Mouse (Mus musculus): ENCODE data around the gene Chrne.
"Not testable (repeated sequence)": the region's sequence is repeated elsewhere in the genome, so short reads cannot be mapped to it uniquely, and the experiment has no call there.

The Chrne gene

GRCm38 (mm10) chr11:70583022-70583714 is 35.8 kb downstream of the Chrne start:
- no peak for DNase-seq (ENCODE audit: low spot score)

- no peak for DNase-seq (ENCODE audit: low spot score)
Observed at GRCm38 (mm10) chr11:70582196-70582595, 36.8 kb downstream of the Chrne start.

- DNase-seq (ENCODE audit: low spot score), result no peak
Observed at GRCm38 (mm10) chr11:70580921-70581320, 38.1 kb downstream of the Chrne start.

GRCm38 (mm10) chr11:70580358-70580720 is 38.7 kb downstream of the Chrne start:
- no peak for DNase-seq (ENCODE audit: low spot score)

GRCm38 (mm10) chr11:70579710-70580357 is 39.2 kb downstream of the Chrne start:
- no peak for DNase-seq (ENCODE audit: low spot score)

- no peak for DNase-seq (ENCODE audit: low spot score)
Observed at GRCm38 (mm10) chr11:70578962-70579361, 40.1 kb downstream of the Chrne start.

- no peak for DNase-seq (ENCODE audit: low spot score)
Observed at GRCm38 (mm10) chr11:70577201-70577600, 41.8 kb downstream of the Chrne start.

GRCm38 (mm10) chr11:70573872-70574271 is 45.1 kb downstream of the Chrne start:
- no peak for DNase-seq (ENCODE audit: low spot score)

GRCm38 (mm10) chr11:70572348-70572902 is 46.6 kb downstream of the Chrne start:
- DNase-seq (ENCODE audit: low spot score), result no peak

GRCm38 (mm10) chr11:70571641-70572040 is 47.4 kb downstream of the Chrne start:
- no peak for DNase-seq (ENCODE audit: low spot score)

- not testable (repeated sequence) for DNase-seq (ENCODE audit: low spot score)
Observed at GRCm38 (mm10) chr11:70570614-70571013, 48.4 kb downstream of the Chrne start.

- DNase-seq (ENCODE audit: low spot score), result no peak
Observed at GRCm38 (mm10) chr11:70566586-70566985, 52.4 kb downstream of the Chrne start.

Data from left cerebral cortex, adult 11 months (tissue).